Mouse (Mus musculus) neural tube, embryonic 11.5 days (tissue): ENCODE results near the gene Rhot1. TPM values are rescaled to one million over a fixed set of nuclear protein-coding genes. Genes with fewer than 3 reads are reported as not detected.

Source experiments
- ATAC-seq: fragments of 200-750 bp; cut with Nextera tagmentation; 2 replicates; pipeline ENCODE4 v1.8.0; 2017; ENCODE audit warnings: moderate number of reproducible peaks, mild to moderate bottlenecking, moderate TSS enrichment, moderate library complexity; ENCODE audit not compliant: insufficient read depth, low FRiP score, low TSS enrichment
- DNase-seq: peaks from one replicate; pipeline ENCODE4 v3.0.0-alpha.2; 2015; ENCODE audit warnings: low spot score
- H3K27ac ChIP-seq: fragments of 300-500 bp; sonication (generic); 2 replicates; pipeline ENCODE4 v1.5.1; 2014; ENCODE audit warnings: low read depth, mild to moderate bottlenecking, low read length
- H3K27me3 ChIP-seq: fragments of 300-500 bp; sonication (generic); 2 replicates; pipeline ENCODE4 v1.6.1; 2014; ENCODE audit warnings: mild to moderate bottlenecking, low read length, mixed read lengths; ENCODE audit not compliant: control insufficient read depth, insufficient read depth
- H3K36me3 ChIP-seq: fragments of 300-500 bp; sonication (generic); 2 replicates; pipeline ENCODE4 v1.6.1; 2014; ENCODE audit warnings: mild to moderate bottlenecking, low read length, moderate library complexity, mixed read lengths; ENCODE audit not compliant: control insufficient read depth, insufficient read depth
- H3K4me1 ChIP-seq: fragments of 300-500 bp; sonication (generic); 2 replicates; pipeline ENCODE4 v1.6.1; 2014; ENCODE audit warnings: low read length, mixed read lengths; ENCODE audit not compliant: control insufficient read depth, insufficient read depth
- H3K4me2 ChIP-seq: fragments of 300-500 bp; sonication (generic); 2 replicates; pipeline ENCODE4 v1.6.1; 2014; ENCODE audit warnings: low read depth, mild to moderate bottlenecking, moderate library complexity
- H3K4me3 ChIP-seq: fragments of 300-500 bp; sonication (generic); 2 replicates; pipeline ENCODE4 v1.5.1; 2014; ENCODE audit warnings: low read depth, low read length
- H3K9ac ChIP-seq: fragments of 300-500 bp; sonication (generic); 2 replicates; pipeline ENCODE4 v1.6.1; 2014; ENCODE audit warnings: mild to moderate bottlenecking, low read length
- H3K9me3 ChIP-seq: fragments of 300-500 bp; sonication (generic); 2 replicates; pipeline ENCODE4 v1.6.1; 2016; ENCODE audit warnings: low read length; ENCODE audit not compliant: control insufficient read depth
- WGBS: fragments of 180-500 bp; shearing (Covaris S2); extraction: QIAGEN DNeasy Blood & Tissue Kit; methylation state at CpG from one replicate; pipeline ENCODE4 v1.1.7; 2014; 5-methylcytosine and 5-hydroxymethylcytosine counted together
- polyA plus RNA-seq: library from polyadenylated mRNA; unstranded; fragments of >200 nt; fragmentation: Nextera tagmentation; extraction: Ambion mirVana; gene quantifications from 2 replicates; pipeline ENCODE4 v1.2.1, GENCODE M21; 2014

The Rhot1 gene
- polyA plus RNA-seq, 1 experiment from 2014 or later, result 70.6 TPM

- Histone ChIP-seq H3K4me1 (peaks cover 23% of the 10 kb centered on the region), H3K27me3 (no peaks in the 10 kb centered on the region), H3K27ac (peak overlapping the region; percentile 88), H3K4me2 (peak overlapping the region; percentile 62), H3K9ac (peak overlapping the region; percentile 54), H3K36me3 (no peaks in the 10 kb centered on the region), H3K4me3 (peak overlapping the region; percentile 32), H3K9me3 (no peaks in the 10 kb centered on the region)
- DNase-seq, result peak; percentile 73
- 1% methylated on average over 23 of the region's 23 CpGs for WGBS
- ATAC-seq, result peak; percentile 75
These were observed 81.1 kb downstream of the Rhot1 start for GRCm38 (mm10) chr11:80289701-80290445.

GRCm38 (mm10) chr11:80291004-80291403 lies 82.2 kb downstream of the Rhot1 start:
- ATAC-seq, result no peak
- 77% methylated on average over 2 of the region's 2 CpGs for WGBS
- H3K36me3 ChIP-seq, result no peaks in the 10 kb centered on the region
- no peak overlapping the region for H3K9ac ChIP-seq
- no peak overlapping the region for H3K4me2 ChIP-seq
- peaks cover 23% of the 10 kb centered on the region for H3K4me1 ChIP-seq
- no peaks in the 10 kb centered on the region for H3K27me3 ChIP-seq
- H3K27ac ChIP-seq, result no peak overlapping the region
- no peaks in the 10 kb centered on the region for H3K9me3 ChIP-seq
- H3K4me3 ChIP-seq, result no peak overlapping the region
- no peak for DNase-seq

GRCm38 (mm10) chr11:80292463-80292862 lies 83.6 kb downstream of the Rhot1 start:
- H3K4me3 ChIP-seq, result no peak overlapping the region
- 22% methylated on average over 7 of the region's 7 CpGs for WGBS
- peak; percentile 59 for DNase-seq
- H3K27ac ChIP-seq, result peak overlapping the region; percentile 63
- H3K4me1 ChIP-seq, result peaks cover 23% of the 10 kb centered on the region
- no peak overlapping the region for H3K4me2 ChIP-seq
- ATAC-seq, result peak; percentile 71; the same call in 1 of the 2 replicates
- no peaks in the 10 kb centered on the region for H3K27me3 ChIP-seq
- no peaks in the 10 kb centered on the region for H3K36me3 ChIP-seq
- H3K9ac ChIP-seq, result no peak overlapping the region
- no peaks in the 10 kb centered on the region for H3K9me3 ChIP-seq

DNA sequence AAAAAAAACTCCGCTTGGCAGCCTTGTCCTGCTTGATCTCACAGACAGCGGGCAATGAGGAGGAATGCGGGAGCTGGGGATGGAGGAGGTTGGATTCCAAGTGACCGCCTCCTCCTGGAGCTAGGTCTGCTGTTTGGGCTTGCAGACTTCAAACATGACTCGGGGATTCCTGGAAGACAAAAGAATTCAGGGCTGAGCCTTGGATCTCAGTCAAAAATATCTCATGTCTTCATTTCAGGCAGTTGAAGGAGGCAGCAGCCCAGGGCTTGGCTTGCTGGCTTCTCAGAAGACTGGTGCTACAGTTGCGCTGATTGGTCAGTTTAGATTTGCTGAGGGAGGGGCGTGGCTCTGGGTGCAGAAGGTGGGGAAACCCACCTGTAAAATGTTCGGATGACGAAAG lies 86.2 kb downstream of the Rhot1 start:
- Histone ChIP-seq H3K9me3 (no peaks in the 10 kb centered on the region), H3K4me3 (no peak overlapping the region), H3K9ac (no peak overlapping the region), H3K27me3 (no peaks in the 10 kb centered on the region), H3K27ac (no peak overlapping the region), H3K4me1 (peaks cover 15% of the 10 kb centered on the region), H3K4me2 (no peak overlapping the region), H3K36me3 (no peaks in the 10 kb centered on the region)
- ATAC-seq (no peak), DNase-seq (no peak)
- WGBS, result 23% methylated on average over 9 of the region's 9 CpGs

DNA sequence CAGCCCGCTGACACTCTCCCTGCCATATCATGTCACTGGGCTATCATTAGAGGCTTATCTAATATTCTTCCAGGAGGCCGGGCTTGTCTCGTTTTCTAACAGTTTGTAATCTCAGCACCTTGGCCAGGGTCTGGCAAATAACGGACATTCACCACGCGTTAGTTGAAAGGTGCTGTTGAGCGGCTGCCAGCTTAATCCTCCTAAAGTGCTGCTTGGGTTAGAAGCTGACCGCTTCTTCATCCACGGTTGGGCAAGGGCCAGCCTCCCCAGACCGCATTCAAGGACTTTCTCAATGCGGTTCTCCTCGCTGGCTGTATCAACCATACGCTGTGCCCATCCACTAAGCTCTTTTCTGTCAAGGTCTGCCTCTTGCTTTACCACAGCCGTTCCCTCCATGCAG lies 87.0 kb downstream of the Rhot1 start:
- 33% methylated on average over 14 of the region's 14 CpGs for WGBS
- no peaks in the 10 kb centered on the region for H3K36me3 ChIP-seq
- H3K4me1 ChIP-seq, result peaks cover 14% of the 10 kb centered on the region; the same call in 1 of the 2 replicates

DNA sequence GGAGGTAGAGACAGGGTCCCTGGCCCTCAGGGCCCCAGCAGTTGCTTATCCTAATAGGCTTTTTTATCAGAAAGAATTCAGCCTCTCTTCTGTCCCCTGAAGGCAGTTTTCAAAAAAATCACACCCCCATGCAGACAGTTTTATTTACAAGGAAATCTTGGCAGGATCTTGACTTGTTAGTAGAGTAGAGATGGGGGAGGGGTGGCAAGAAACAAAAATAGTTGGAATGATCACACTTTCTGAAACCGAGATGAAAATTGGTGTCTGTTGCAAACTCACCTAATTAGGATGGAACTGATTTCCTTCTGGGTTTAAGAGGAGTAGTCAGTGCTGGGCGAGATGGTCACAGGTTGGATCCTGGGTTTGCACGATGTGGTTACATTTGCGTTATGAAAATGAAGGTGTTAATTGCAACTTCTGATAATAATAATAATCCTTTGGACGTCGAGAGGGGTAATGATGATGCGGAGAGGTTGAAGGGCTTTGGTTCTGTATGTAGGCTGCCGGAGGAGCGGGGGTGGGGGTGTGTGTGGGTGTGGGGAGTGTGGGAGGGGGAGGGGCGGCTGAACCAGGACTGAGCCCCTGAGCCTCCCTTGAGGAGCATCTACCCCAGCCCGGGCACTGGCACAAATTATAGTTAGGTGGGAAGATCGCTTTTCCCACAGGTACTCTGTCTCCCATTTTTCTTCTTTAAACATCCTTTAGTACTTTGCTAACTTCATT lies 90.9 kb downstream of the Rhot1 start:
- peaks cover 9% of the 10 kb centered on the region; the same call in 1 of the 2 replicates for H3K4me1 ChIP-seq
- H3K27me3 ChIP-seq, result no peaks in the 10 kb centered on the region
- peak overlapping the region; percentile 85 for H3K4me3 ChIP-seq
- H3K9me3 ChIP-seq, result no peaks in the 10 kb centered on the region
- 8% methylated on average over 12 of the region's 12 CpGs for WGBS
- peak overlapping the region; percentile 86; the same call in 1 of the 2 replicates for H3K9ac ChIP-seq
- no peaks in the 10 kb centered on the region for H3K36me3 ChIP-seq
- DNase-seq (no peak), ATAC-seq (no peak)
- H3K27ac ChIP-seq, result peak overlapping the region; percentile 88; the same call in 1 of the 2 replicates
- peak overlapping the region; percentile 87 for H3K4me2 ChIP-seq

More for the DNA sequence above, 87.0 kb downstream of the Rhot1 start:
- H3K4me2 ChIP-seq, result no peak overlapping the region
- H3K9me3 ChIP-seq, result no peaks in the 10 kb centered on the region
- no peak overlapping the region for H3K27ac ChIP-seq
- H3K9ac ChIP-seq, result no peak overlapping the region
- no peak overlapping the region for H3K4me3 ChIP-seq
- no peak for DNase-seq
- H3K27me3 ChIP-seq, result no peaks in the 10 kb centered on the region
- no peak for ATAC-seq

DNA sequence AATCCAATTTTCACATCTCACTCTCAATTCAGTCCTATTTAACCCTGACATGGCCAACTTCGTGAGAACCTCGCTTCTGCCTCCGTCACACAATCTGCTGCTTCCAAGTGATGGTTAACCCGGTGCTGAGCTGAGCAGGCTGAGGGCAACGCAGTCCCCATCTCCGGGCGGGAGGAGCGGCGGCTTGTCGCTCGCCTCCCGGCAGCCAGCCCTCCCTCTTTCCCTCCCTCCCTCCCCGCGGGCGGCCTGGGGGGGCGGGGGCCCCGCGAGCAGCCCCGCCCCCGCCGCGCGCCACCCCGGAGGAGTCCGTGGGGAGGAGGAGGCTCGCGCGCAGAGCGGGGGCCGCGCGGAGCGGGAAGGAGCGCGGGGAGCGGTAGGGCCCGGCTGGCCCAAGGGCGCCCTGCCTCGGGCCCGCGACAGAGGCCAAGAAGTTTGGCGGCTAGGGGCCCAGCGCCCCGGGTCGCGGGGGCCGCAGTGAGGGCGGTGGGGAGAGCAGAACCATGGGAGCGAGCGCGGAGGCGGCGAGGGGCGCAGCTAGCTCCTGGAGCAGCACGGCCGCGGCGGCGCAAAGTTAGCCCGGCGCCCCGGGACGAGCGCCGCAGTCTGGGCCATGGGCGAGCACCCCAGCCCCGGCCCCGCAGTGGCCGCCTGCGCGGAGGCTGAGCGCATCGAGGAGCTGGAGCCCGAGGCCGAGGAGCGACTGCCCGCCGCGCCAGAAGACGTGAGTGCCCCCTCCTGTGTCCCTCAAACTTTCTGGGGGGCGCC lies 91.9 kb downstream of the Rhot1 start, which contains the start of gene Rhbdl3:
Rhbdl3 (plus strand) TSS at position 362 of the 765 bp plus-strand sequence.
- Histone ChIP-seq H3K4me2 (peak within 1 kb of the TSS; percentile 87), H3K4me1 (peaks cover 8% of the 10 kb centered on the region; the same call in 1 of the 2 replicates), H3K36me3 (no peaks in the 10 kb centered on the region), H3K9me3 (no peaks in the 10 kb centered on the region), H3K9ac (peak within 1 kb of the TSS; percentile 86), H3K27me3 (no peaks in the 10 kb centered on the region), H3K4me3 (peak within 1 kb of the TSS; percentile 85), H3K27ac (peak within 1 kb of the TSS; percentile 88)
- ATAC-seq, result peak; percentile 56
- DNase-seq, result peak; percentile 77
- WGBS, result under 1% methylated on average over 47 of the region's 81 CpGs

- no peaks in the 10 kb centered on the region for H3K27me3 ChIP-seq
- peak overlapping the region; percentile 87 for H3K4me2 ChIP-seq
- H3K36me3 ChIP-seq, result no peaks in the 10 kb centered on the region
- ATAC-seq (peak; percentile 46), DNase-seq (peak; percentile 85)
- H3K27ac ChIP-seq, result peak overlapping the region; percentile 88
- WGBS, result 0% methylated on average over 51 of the region's 53 CpGs
- peak overlapping the region; percentile 86 for H3K9ac ChIP-seq
- H3K9me3 ChIP-seq, result no peaks in the 10 kb centered on the region
- H3K4me1 ChIP-seq, result peaks cover 8% of the 10 kb centered on the region; the same call in 1 of the 2 replicates
- H3K4me3 ChIP-seq, result peak overlapping the region; percentile 85
These were observed 92.7 kb downstream of the Rhot1 start for GRCm38 (mm10) chr11:80301316-80302045.
